Mouse (Mus musculus) neural tube, embryonic 13.5 days (tissue): Measurements from ENCODE around the gene Zan. TPM values are rescaled to one million over a fixed set of nuclear protein-coding genes. Genes with fewer than 3 reads are reported as not detected.

Experiments
- ATAC-seq: fragments of 200-750 bp; cut with Nextera tagmentation; 2 replicates; pipeline ENCODE4 v1.8.0; 2017; ENCODE audit warnings: low read depth, mild to moderate bottlenecking, moderate TSS enrichment, moderate library complexity
- H3K27ac ChIP-seq: fragments of 300-500 bp; sonication (generic); replicated peaks from 2 replicates; pipeline ENCODE4 v1.5.1; 2015; ENCODE audit warnings: moderate library complexity, mild to moderate bottlenecking, inconsistent platforms
- H3K27me3 ChIP-seq: fragments of 300-500 bp; sonication (generic); 2 replicates; pipeline ENCODE4 v1.6.1; 2015; ENCODE audit warnings: mild to moderate bottlenecking, inconsistent platforms
- H3K36me3 ChIP-seq: fragments of 300-500 bp; sonication (generic); 2 replicates; pipeline ENCODE4 v1.6.1; 2015; ENCODE audit warnings: mild to moderate bottlenecking, inconsistent platforms
- H3K4me1 ChIP-seq: fragments of 300-500 bp; sonication (generic); replicated peaks from 2 replicates; pipeline ENCODE4 v1.6.1; 2015; ENCODE audit warnings: inconsistent platforms
- H3K4me2 ChIP-seq: fragments of 300-500 bp; sonication (generic); 2 replicates; pipeline ENCODE4 v1.6.1; 2015; ENCODE audit warnings: inconsistent platforms, mild to moderate bottlenecking, moderate library complexity
- H3K4me3 ChIP-seq: fragments of 300-500 bp; sonication (generic); 2 replicates; pipeline ENCODE4 v1.5.1; 2015; ENCODE audit warnings: mild to moderate bottlenecking, inconsistent platforms
- H3K9ac ChIP-seq: fragments of 300-500 bp; sonication (generic); 2 replicates; pipeline ENCODE4 v1.6.1; 2015; ENCODE audit warnings: moderate library complexity, mild to moderate bottlenecking, inconsistent platforms
- H3K9me3 ChIP-seq: fragments of 300-500 bp; sonication (generic); 2 replicates; pipeline ENCODE4 v1.6.1; 2016; ENCODE audit warnings: inconsistent platforms
- WGBS: fragments of 180-500 bp; shearing (Covaris S2); methylation state at CpG from one replicate; pipeline ENCODE4 v1.1.7; 2015; 5-methylcytosine and 5-hydroxymethylcytosine counted together
- polyA plus RNA-seq: library from polyadenylated mRNA; unstranded; fragments of >200 nt; fragmentation: Nextera tagmentation; extraction: Ambion mirVana; gene quantifications from 2 replicates; pipeline ENCODE4 v1.2.1, GENCODE M21; 2015

The Zan gene
- polyA plus RNA-seq, 1 experiment from 2014 or later = 0.08 TPM

DNA sequence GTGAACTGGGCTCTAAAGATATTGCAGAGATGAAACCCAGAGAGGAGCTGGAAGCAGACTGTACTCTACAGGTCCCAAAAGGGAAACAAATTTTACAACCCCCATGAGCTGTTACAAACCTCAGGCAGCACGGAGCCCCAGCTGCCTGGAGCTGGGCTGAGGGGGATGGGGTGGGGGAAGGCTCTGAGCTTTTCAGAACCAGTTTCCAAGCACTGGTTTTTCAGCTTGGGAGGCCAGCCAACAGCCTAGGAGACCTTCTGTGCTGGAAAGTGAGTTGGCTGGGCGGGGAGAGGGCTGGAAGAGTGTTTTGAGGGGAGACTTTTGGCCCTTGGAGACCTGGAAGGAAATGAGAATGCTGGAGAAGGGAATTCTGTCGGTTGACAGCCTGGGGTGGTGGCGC lies 14.7 kb upstream of the Zan start:
- peaks cover 6% of the 10 kb centered on the region; the same call in 1 of the 2 replicates for H3K4me1 ChIP-seq
- H3K36me3 ChIP-seq = no peaks in the 10 kb centered on the region
- H3K27ac ChIP-seq = no peak overlapping the region
- no peak for ATAC-seq
- no peak overlapping the region for H3K4me2 ChIP-seq
- H3K9me3 ChIP-seq = no peaks in the 10 kb centered on the region
- H3K27me3 ChIP-seq = peaks cover 4% of the 10 kb centered on the region
- H3K9ac ChIP-seq = no peak overlapping the region
- H3K4me3 ChIP-seq = no peak overlapping the region
- 60% methylated on average over 4 of the region's 4 CpGs for WGBS

DNA sequence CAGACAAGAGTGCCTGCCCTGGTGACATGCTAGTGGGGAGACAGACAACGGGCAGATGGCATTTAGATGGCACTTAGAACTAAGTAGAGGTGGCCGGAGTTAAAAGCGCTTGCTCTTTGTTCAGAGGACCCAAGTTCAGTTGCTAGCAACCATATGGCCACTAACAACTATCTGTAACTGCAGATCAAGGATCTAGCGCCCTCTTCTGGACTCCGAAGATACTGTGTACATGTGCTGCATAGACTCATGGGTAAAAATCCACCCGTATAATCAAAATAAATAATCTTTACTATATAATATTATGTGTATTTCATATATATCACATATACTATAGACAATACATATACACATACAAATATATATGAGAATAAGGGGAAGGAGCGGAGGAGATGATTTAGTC lies 10.8 kb upstream of the Zan start:
- ATAC-seq = no peak
- Histone ChIP-seq H3K36me3 (no peaks in the 10 kb centered on the region), H3K9me3 (no peaks in the 10 kb centered on the region), H3K9ac (no peak overlapping the region), H3K27ac (no peak overlapping the region), H3K4me3 (no peak overlapping the region), H3K4me2 (no peak overlapping the region), H3K27me3 (peaks cover 23% of the 10 kb centered on the region), H3K4me1 (peaks cover 18% of the 10 kb centered on the region)
- WGBS = 91% methylated on average over 7 of the region's 7 CpGs

DNA sequence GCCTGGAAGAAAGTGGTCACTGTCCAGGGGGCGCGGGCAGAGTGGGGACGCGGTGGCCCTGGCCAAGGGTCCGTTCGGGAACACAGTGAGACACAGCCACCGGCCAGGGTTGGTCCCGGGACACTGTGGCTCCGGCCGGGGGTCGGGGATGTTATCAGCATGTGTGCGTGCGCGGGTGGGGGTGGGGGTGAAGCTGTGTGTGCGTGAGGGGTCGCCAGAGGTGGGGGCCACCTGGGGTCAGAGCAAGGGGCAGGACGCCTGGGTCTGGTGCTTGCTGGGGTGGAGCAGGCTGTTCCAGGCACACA lies 8.9 kb upstream of the Zan start:
- Histone ChIP-seq H3K36me3 (no peaks in the 10 kb centered on the region), H3K27me3 (peaks cover 23% of the 10 kb centered on the region), H3K4me3 (peak overlapping the region; percentile 18; the same call in 1 of the 2 replicates), H3K9ac (peak overlapping the region; percentile 49), H3K4me2 (peak overlapping the region; percentile 49), H3K9me3 (no peaks in the 10 kb centered on the region), H3K27ac (no peak overlapping the region), H3K4me1 (peaks cover 15% of the 10 kb centered on the region)
- ATAC-seq = no peak
- 2% methylated on average over 17 of the region's 17 CpGs for WGBS

DNA sequence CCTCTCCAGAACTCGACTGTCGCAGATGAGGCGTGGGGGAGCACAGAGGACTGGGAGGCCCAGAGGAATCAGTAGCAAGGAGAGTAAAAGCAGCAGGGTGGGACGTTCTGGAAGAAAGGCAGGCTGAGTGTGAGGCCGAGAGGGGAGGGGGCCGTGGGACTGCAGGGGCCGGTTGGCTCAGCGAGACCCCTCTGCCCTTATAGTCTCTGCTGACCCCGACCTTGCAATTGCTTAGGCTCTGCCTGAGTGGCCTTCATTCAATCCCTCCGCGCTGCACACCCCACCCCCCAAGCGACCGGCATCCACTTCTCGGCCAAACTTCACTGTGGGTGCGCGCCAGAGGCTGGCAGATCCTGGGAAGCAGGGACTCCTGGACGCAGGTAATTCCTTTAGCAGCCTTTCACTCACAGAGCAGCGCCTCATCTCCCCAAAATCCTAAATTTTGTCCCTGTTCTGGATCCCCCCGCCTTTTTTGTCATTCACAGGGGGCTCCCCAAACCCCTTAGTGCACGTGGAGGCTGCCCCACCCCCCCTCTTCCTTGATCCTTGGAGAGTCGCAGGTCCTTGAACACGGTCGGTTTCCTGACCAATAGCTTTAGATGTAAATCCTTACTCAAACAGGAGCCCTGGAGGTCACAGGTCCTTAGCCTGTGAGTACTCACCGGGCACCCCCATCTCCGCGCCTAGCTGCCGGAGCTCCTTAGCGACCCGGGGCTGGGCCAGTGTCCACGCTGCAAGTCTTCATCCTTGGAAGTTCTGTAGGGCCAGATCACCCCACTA lies 8.4 kb upstream of the Zan start:
- Histone ChIP-seq H3K9ac (peak overlapping the region; percentile 49), H3K27ac (no peak overlapping the region), H3K4me1 (peaks cover 15% of the 10 kb centered on the region), H3K27me3 (peaks cover 23% of the 10 kb centered on the region), H3K4me2 (peak overlapping the region; percentile 49), H3K9me3 (no peaks in the 10 kb centered on the region), H3K36me3 (no peaks in the 10 kb centered on the region), H3K4me3 (peak overlapping the region; percentile 18; the same call in 1 of the 2 replicates)
- no peak for ATAC-seq
- 4% methylated on average over 30 of the region's 30 CpGs for WGBS

DNA sequence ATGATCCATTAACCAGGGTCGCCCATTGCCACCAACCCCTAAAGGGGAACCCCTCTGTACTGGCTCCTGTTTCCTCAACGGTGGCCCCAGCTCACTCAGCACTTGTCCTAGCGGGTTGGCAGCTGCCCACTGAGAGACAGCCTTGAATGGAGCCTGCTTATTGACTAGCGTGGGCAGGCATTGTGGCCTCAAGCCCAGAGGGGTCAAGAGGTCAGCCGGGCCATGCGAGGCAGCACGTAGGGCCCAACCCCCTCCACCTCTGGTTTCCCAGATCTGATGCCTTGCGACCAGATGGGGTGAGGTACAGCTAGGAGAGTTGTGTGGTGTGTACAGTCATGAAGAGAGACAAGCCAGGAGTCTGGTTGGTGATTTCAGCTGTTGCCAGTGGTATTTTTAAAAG lies 5.0 kb upstream of the Zan start:
- Histone ChIP-seq H3K9me3 (no peaks in the 10 kb centered on the region), H3K4me1 (peaks cover 15% of the 10 kb centered on the region), H3K4me2 (no peak overlapping the region), H3K27ac (no peak overlapping the region), H3K4me3 (no peak overlapping the region), H3K36me3 (no peaks in the 10 kb centered on the region), H3K9ac (no peak overlapping the region), H3K27me3 (peaks cover 22% of the 10 kb centered on the region)
- 10% methylated on average over 8 of the region's 8 CpGs for WGBS
- no peak for ATAC-seq

DNA sequence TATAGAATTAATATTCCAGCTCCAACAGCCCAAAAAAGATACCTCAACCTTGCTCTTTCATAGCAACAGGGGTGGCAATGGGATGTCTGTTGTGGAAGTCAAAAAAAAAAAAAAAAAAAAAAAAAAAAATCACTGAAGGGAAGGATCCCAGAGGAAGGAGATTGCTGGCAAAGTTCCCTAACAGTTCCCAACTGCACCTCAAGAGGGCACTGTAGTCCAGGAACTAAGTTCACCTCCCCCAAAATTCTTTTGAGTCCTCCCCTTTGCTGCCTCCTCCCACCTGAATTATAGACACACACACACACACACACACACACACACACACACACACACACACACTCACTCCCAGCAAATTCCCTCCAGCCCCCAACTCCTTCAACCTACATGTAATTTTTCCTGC lies 4.3 kb upstream of the Zan start:
- Histone ChIP-seq H3K4me1 (peaks cover 15% of the 10 kb centered on the region), H3K27ac (no peak overlapping the region), H3K36me3 (no peaks in the 10 kb centered on the region), H3K4me2 (no peak overlapping the region), H3K27me3 (peaks cover 15% of the 10 kb centered on the region), H3K4me3 (no peak overlapping the region), H3K9me3 (no peaks in the 10 kb centered on the region), H3K9ac (no peak overlapping the region)
- no peak for ATAC-seq

DNA sequence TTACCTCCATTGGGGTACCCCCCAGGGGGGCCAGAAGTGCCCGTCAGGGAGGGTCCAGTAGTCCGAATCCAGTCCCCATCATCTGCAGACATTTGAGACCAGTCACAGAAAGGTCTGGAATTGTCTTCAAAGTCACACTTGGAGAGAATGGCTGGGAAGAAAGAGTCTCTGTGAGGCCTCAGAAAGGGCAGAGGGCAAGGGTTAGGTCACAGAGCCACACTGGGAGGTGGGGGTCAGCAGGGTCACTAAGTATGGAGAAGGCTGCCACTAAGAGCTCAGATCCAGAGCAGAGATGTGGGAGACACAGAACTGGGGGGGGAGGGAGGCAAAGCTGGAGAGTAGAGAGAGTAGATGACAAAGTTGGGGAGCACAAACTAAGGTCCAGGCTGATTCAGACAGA lies 2.5 kb downstream of the Zan start:
- WGBS = 14% methylated on average over 2 of the region's 2 CpGs
- H3K4me1 ChIP-seq = no peaks in the 10 kb centered on the region
- no peaks in the 10 kb centered on the region for H3K36me3 ChIP-seq
- no peak overlapping the region for H3K9ac ChIP-seq
- no peaks in the 10 kb centered on the region for H3K27me3 ChIP-seq
- ATAC-seq = no peak
- H3K9me3 ChIP-seq = no peaks in the 10 kb centered on the region
- H3K4me3 ChIP-seq = no peak overlapping the region
- H3K4me2 ChIP-seq = no peak overlapping the region
- H3K27ac ChIP-seq = no peak overlapping the region

DNA sequence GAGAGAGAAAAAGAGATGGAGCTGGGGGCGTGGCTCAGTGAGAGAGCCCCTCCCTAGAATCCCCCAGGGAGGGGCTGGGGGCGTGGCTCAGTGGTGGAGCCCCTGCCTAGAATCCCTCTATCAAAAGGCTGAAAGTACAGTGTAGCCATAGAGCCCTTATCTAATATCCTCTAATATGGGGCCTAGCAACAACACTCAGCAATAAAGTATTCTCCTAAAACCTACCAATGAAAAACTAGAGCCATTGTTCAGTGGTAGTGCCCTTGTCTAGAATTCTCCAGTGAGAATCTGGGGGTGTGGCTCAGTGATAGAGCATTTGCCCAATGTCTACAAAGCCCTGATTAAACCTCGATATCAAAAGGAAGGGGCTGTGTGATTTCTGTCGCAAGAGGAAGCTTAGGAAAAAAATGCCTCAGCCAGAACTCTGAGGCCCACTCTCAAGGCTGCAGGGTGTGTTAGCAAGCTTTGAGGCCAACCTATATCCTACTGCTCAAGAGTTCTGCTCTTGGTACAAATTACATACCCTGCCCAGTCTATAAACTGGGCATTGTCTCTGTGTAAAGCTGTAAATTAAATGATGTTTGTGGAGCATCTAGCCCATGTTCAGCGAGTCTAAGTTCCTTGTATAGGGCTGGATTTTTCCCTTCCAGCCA lies 4.5 kb downstream of the Zan start:
- H3K4me3 ChIP-seq = no peak overlapping the region
- no peaks in the 10 kb centered on the region for H3K36me3 ChIP-seq
- no peaks in the 10 kb centered on the region for H3K4me1 ChIP-seq
- no peak overlapping the region for H3K9ac ChIP-seq
- H3K9me3 ChIP-seq = no peaks in the 10 kb centered on the region
- WGBS = 59% methylated on average over 5 of the region's 5 CpGs
- H3K27ac ChIP-seq = no peak overlapping the region
- no peak overlapping the region for H3K4me2 ChIP-seq
- no peak for ATAC-seq
- H3K27me3 ChIP-seq = no peaks in the 10 kb centered on the region

DNA sequence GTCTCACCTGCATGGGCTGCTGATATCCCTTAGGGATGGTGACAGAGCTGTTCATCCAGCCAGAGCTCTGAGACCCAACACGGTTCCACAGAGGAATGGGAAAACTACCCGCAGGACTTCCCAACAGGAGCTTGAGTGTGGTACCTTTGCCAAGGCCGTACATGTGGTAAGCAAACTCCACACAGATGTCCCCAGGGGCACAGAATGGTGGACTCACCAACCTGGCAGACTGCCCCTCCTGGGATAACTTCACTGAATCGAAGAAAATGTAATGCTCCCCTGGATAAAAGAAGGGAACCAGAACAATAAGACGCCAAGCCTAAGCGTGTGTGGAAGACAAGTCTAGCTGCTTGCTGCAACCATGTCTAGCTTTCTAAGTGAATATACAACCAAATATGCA lies 9.9 kb downstream of the Zan start:
- 91% methylated on average over 6 of the region's 6 CpGs for WGBS
- no peak for ATAC-seq
- Histone ChIP-seq H3K9me3 (no peaks in the 10 kb centered on the region), H3K9ac (no peak overlapping the region), H3K27me3 (no peaks in the 10 kb centered on the region), H3K4me3 (no peak overlapping the region), H3K4me2 (no peak overlapping the region), H3K36me3 (no peaks in the 10 kb centered on the region), H3K4me1 (no peaks in the 10 kb centered on the region), H3K27ac (no peak overlapping the region)

DNA sequence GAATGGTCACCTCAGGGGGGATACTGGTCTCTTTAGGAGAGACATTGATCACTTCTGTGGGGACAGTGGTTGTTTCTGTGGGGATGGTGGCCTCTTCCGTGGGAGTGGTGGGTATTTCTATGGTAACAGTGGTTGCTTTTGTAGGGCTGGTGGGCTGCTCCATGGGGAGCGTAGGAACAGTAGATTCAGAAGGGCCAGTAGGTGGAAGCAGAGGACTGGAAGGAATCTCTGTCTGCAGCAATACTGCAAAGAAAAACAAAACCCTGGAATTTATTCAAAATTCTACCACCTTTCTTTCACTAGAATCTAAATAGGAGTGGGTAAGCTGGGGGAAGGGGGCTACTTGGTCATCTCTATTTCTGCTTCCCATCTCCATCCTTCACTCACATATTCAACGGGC lies 11.8 kb downstream of the Zan start:
- ATAC-seq = no peak
- no peak overlapping the region for H3K4me3 ChIP-seq
- WGBS = 57% methylated on average over 3 of the region's 3 CpGs
- H3K27ac ChIP-seq = no peak overlapping the region
- H3K9ac ChIP-seq = no peak overlapping the region
- H3K36me3 ChIP-seq = no peaks in the 10 kb centered on the region
- no peaks in the 10 kb centered on the region for H3K27me3 ChIP-seq
- H3K4me1 ChIP-seq = no peaks in the 10 kb centered on the region
- no peak overlapping the region for H3K4me2 ChIP-seq
- H3K9me3 ChIP-seq = no peaks in the 10 kb centered on the region

DNA sequence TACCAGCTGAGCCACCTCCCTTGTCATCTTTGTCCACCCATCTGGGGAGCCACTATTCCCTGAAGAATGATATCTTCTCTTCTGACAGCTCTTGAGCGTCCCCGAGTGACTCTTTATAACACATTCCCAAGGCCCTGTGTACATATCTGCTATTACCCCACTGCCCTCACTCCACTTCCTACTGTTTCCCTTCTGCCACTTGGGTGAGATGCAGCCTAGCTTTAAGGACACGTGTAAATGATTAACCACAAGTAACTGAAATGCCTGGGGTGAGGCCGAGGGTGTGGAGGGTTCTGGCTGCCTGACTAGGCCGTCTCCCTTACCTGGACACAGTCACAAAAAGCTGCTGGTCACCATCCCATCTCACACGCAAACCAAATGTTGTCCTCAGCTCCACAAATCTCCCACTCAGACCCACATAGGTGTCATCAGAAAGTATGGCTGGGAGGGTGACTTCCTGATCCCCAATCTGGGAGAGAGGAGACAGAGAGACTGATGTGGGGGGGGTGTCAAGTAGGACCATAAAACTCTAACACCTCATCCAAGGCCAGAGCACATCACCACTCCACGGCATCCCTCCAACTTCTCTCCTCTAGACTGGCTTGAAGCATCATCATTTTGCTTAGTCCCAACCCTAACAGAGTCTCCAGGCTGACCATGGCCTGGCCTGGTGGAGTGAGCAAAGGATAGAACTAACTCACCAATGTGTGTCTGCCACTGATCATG lies 20.8 kb downstream of the Zan start:
- WGBS = 54% methylated on average over 7 of the region's 7 CpGs
- no peaks in the 10 kb centered on the region for H3K36me3 ChIP-seq
- H3K9me3 ChIP-seq = no peaks in the 10 kb centered on the region
- no peaks in the 10 kb centered on the region for H3K27me3 ChIP-seq
- no peak overlapping the region for H3K27ac ChIP-seq
- H3K4me3 ChIP-seq = no peak overlapping the region
- no peak overlapping the region for H3K9ac ChIP-seq
- H3K4me1 ChIP-seq = no peaks in the 10 kb centered on the region
- H3K4me2 ChIP-seq = no peak overlapping the region
- no peak for ATAC-seq

DNA sequence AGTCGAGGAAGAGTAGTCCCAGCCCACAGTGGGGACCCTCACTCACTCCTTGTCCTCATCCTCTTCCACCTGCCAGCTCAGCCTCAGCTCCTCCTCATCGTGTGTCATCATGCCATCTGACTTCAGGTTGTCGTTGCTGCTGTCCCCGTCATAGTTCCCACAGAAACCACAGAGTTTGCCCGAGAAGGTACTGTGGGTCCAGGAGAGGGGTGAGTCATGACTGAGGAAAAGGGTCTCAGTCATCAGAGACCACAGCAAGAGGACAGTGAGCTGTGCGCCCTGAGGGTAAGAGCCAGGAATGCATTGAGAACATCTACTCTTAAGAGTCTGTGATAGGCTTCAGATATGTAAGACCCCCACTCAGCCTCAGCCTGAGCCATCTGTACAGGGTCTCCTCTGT lies 21.7 kb downstream of the Zan start:
- WGBS = 89% methylated on average over 6 of the region's 6 CpGs
- no peak overlapping the region for H3K9ac ChIP-seq
- no peak for ATAC-seq

More for the DNA sequence above, 21.7 kb downstream of the Zan start:
- Histone ChIP-seq H3K27me3 (no peaks in the 10 kb centered on the region), H3K36me3 (no peaks in the 10 kb centered on the region), H3K4me2 (no peak overlapping the region), H3K27ac (no peak overlapping the region), H3K4me1 (no peaks in the 10 kb centered on the region), H3K9me3 (no peaks in the 10 kb centered on the region), H3K4me3 (no peak overlapping the region)
